Mouse (Mus musculus): ENCODE results near the gene Olfml1. TPM values are rescaled to one million over a fixed set of nuclear protein-coding genes. Genes with fewer than 3 reads are reported as not detected.

Olfml1 gene
- polyA plus RNA-seq, 1 experiment from 2014 or later, result 6.5 TPM

- Histone ChIP-seq H3K36me3 (no peaks in the 10 kb centered on the region), H3K4me2 (no peak overlapping the region), H3K4me3 (no peak overlapping the region), H3K4me1 (replicated peaks) (no peaks in the 10 kb centered on the region), H3K9ac (no peak overlapping the region), H3K9me3 (replicated peaks) (no peaks in the 10 kb centered on the region), H3K27me3 (replicated peaks) (no peaks in the 10 kb centered on the region), H3K27ac (ENCODE audit: poor library complexity, severe bottlenecking) (no peak overlapping the region)
- WGBS, result 52% methylated on average over 1 of the region's 1 CpGs
- ATAC-seq (ENCODE audit: insufficient number of reproducible peaks, low FRiP score), result no peak
Measured at GRCm38 (mm10) chr7:107553461-107553860, 13.8 kb upstream of the Olfml1 start.

GRCm38 (mm10) chr7:107555906-107556305, 11.3 kb upstream of the Olfml1 start:
- Histone ChIP-seq H3K4me2 (no peak overlapping the region), H3K27me3 (replicated peaks) (no peaks in the 10 kb centered on the region), H3K9me3 (replicated peaks) (no peaks in the 10 kb centered on the region), H3K9ac (no peak overlapping the region), H3K4me1 (replicated peaks) (no peaks in the 10 kb centered on the region), H3K36me3 (no peaks in the 10 kb centered on the region), H3K27ac (ENCODE audit: poor library complexity, severe bottlenecking) (no peak overlapping the region), H3K4me3 (no peak overlapping the region)
- no peak for ATAC-seq (ENCODE audit: insufficient number of reproducible peaks, low FRiP score)
- WGBS, result 75% methylated on average over 3 of the region's 3 CpGs

- no peaks in the 10 kb centered on the region for H3K27me3 ChIP-seq (replicated peaks)
- no peak overlapping the region for H3K27ac ChIP-seq (ENCODE audit: poor library complexity, severe bottlenecking)
- H3K4me2 ChIP-seq, result no peak overlapping the region
- H3K9ac ChIP-seq, result no peak overlapping the region
- ATAC-seq (ENCODE audit: insufficient number of reproducible peaks, low FRiP score), result no peak
- no peak overlapping the region for H3K4me3 ChIP-seq
- no peaks in the 10 kb centered on the region for H3K4me1 ChIP-seq (replicated peaks)
- WGBS, result 80% methylated on average over 2 of the region's 2 CpGs
- H3K36me3 ChIP-seq, result no peaks in the 10 kb centered on the region
- no peaks in the 10 kb centered on the region for H3K9me3 ChIP-seq (replicated peaks)
Measured at GRCm38 (mm10) chr7:107560675-107561074, 6.6 kb upstream of the Olfml1 start.

GRCm38 (mm10) chr7:107561584-107561983, 5.7 kb upstream of the Olfml1 start:
- ATAC-seq (ENCODE audit: insufficient number of reproducible peaks, low FRiP score), result no peak
- WGBS, result 61% methylated on average over 3 of the region's 3 CpGs

GRCm38 (mm10) chr7:107563727-107564126, 3.5 kb upstream of the Olfml1 start:
- H3K9ac ChIP-seq, result no peak overlapping the region
- no peaks in the 10 kb centered on the region for H3K9me3 ChIP-seq (replicated peaks)
- H3K27ac ChIP-seq (ENCODE audit: poor library complexity, severe bottlenecking), result no peak overlapping the region
- no peak overlapping the region for H3K4me3 ChIP-seq
- no peaks in the 10 kb centered on the region for H3K27me3 ChIP-seq (replicated peaks)
- no peak overlapping the region for H3K4me2 ChIP-seq
- no peaks in the 10 kb centered on the region for H3K36me3 ChIP-seq
- ATAC-seq (ENCODE audit: insufficient number of reproducible peaks, low FRiP score), result no peak
- H3K4me1 ChIP-seq (replicated peaks), result no peaks in the 10 kb centered on the region
- WGBS, result 48% methylated on average over 2 of the region's 2 CpGs

More at GRCm38 (mm10) chr7:107561584-107561983, 5.7 kb upstream of the Olfml1 start:
- no peak overlapping the region for H3K27ac ChIP-seq (ENCODE audit: poor library complexity, severe bottlenecking)
- no peak overlapping the region for H3K9ac ChIP-seq
- no peaks in the 10 kb centered on the region for H3K9me3 ChIP-seq (replicated peaks)
- no peak overlapping the region for H3K4me2 ChIP-seq
- H3K4me3 ChIP-seq, result no peak overlapping the region
- no peaks in the 10 kb centered on the region for H3K36me3 ChIP-seq
- H3K4me1 ChIP-seq (replicated peaks), result no peaks in the 10 kb centered on the region
- no peaks in the 10 kb centered on the region for H3K27me3 ChIP-seq (replicated peaks)

GRCm38 (mm10) chr7:107567674-107568073, 428 bp downstream of the Olfml1 start:
- Histone ChIP-seq H3K9me3 (replicated peaks) (no peaks in the 10 kb centered on the region), H3K4me2 (peak overlapping the region; percentile 39), H3K4me1 (replicated peaks) (no peaks in the 10 kb centered on the region), H3K9ac (no peak overlapping the region), H3K36me3 (peaks cover 8% of the 10 kb centered on the region), H3K27ac (ENCODE audit: poor library complexity, severe bottlenecking) (peak overlapping the region; percentile 44), H3K27me3 (replicated peaks) (no peaks in the 10 kb centered on the region), H3K4me3 (peak overlapping the region; percentile 19)
- ATAC-seq (ENCODE audit: insufficient number of reproducible peaks, low FRiP score), result no peak
- 55% methylated on average over 5 of the region's 5 CpGs for WGBS

GRCm38 (mm10) chr7:107568971-107569370, 1.7 kb downstream of the Olfml1 start:
- no peaks in the 10 kb centered on the region for H3K9me3 ChIP-seq (replicated peaks)
- H3K27ac ChIP-seq (ENCODE audit: poor library complexity, severe bottlenecking), result no peak overlapping the region
- peak overlapping the region; percentile 20; the same call in 1 of the 2 replicates for H3K4me3 ChIP-seq
- H3K4me1 ChIP-seq (replicated peaks), result no peaks in the 10 kb centered on the region
- peak overlapping the region; percentile 47 for H3K4me2 ChIP-seq
- H3K9ac ChIP-seq, result no peak overlapping the region
- H3K27me3 ChIP-seq (replicated peaks), result no peaks in the 10 kb centered on the region
- peaks cover 11% of the 10 kb centered on the region for H3K36me3 ChIP-seq
- WGBS, result 61% methylated on average over 4 of the region's 4 CpGs
- ATAC-seq (ENCODE audit: insufficient number of reproducible peaks, low FRiP score), result no peak

GRCm38 (mm10) chr7:107573856-107574255, 6.6 kb downstream of the Olfml1 start:
- H3K4me1 ChIP-seq (replicated peaks), result no peaks in the 10 kb centered on the region
- no peak overlapping the region for H3K4me3 ChIP-seq
- no peak overlapping the region for H3K27ac ChIP-seq (ENCODE audit: poor library complexity, severe bottlenecking)
- no peaks in the 10 kb centered on the region for H3K27me3 ChIP-seq (replicated peaks)
- WGBS, result 54% methylated on average over 2 of the region's 2 CpGs
- H3K9me3 ChIP-seq (replicated peaks), result no peaks in the 10 kb centered on the region
- H3K36me3 ChIP-seq, result peaks cover 11% of the 10 kb centered on the region
- H3K9ac ChIP-seq, result no peak overlapping the region
- H3K4me2 ChIP-seq, result no peak overlapping the region
- no peak for ATAC-seq (ENCODE audit: insufficient number of reproducible peaks, low FRiP score)

GRCm38 (mm10) chr7:107574276-107574675, 7.0 kb downstream of the Olfml1 start:
- WGBS, result 40% methylated on average over 3 of the region's 3 CpGs
- Histone ChIP-seq H3K27ac (ENCODE audit: poor library complexity, severe bottlenecking) (no peak overlapping the region), H3K9me3 (replicated peaks) (no peaks in the 10 kb centered on the region), H3K4me1 (replicated peaks) (no peaks in the 10 kb centered on the region), H3K9ac (no peak overlapping the region), H3K27me3 (replicated peaks) (no peaks in the 10 kb centered on the region), H3K36me3 (peaks cover 11% of the 10 kb centered on the region), H3K4me2 (no peak overlapping the region), H3K4me3 (no peak overlapping the region)
- ATAC-seq (ENCODE audit: insufficient number of reproducible peaks, low FRiP score), result no peak

- no peaks in the 10 kb centered on the region for H3K27me3 ChIP-seq (replicated peaks)
- no peak for ATAC-seq (ENCODE audit: insufficient number of reproducible peaks, low FRiP score)
- WGBS, result 20% methylated on average over 2 of the region's 2 CpGs
Measured at GRCm38 (mm10) chr7:107592641-107593040, 25.4 kb downstream of the Olfml1 start.

GRCm38 (mm10) chr7:107593904-107594303, 26.7 kb downstream of the Olfml1 start:
- Histone ChIP-seq H3K4me1 (replicated peaks) (peaks cover 19% of the 10 kb centered on the region), H3K36me3 (no peaks in the 10 kb centered on the region), H3K27ac (ENCODE audit: poor library complexity, severe bottlenecking) (no peak overlapping the region), H3K9ac (no peak overlapping the region), H3K4me2 (peak overlapping the region; percentile 98), H3K9me3 (replicated peaks) (no peaks in the 10 kb centered on the region), H3K4me3 (peak overlapping the region; percentile 59; the same call in 1 of the 2 replicates), H3K27me3 (replicated peaks) (no peaks in the 10 kb centered on the region)
- WGBS, result 26% methylated on average over 7 of the region's 7 CpGs
- ATAC-seq (ENCODE audit: insufficient number of reproducible peaks, low FRiP score), result no peak

More at GRCm38 (mm10) chr7:107592641-107593040, 25.4 kb downstream of the Olfml1 start:
- Histone ChIP-seq H3K36me3 (no peaks in the 10 kb centered on the region), H3K9ac (no peak overlapping the region), H3K27ac (ENCODE audit: poor library complexity, severe bottlenecking) (no peak overlapping the region), H3K4me1 (replicated peaks) (peaks cover 15% of the 10 kb centered on the region), H3K9me3 (replicated peaks) (no peaks in the 10 kb centered on the region), H3K4me3 (no peak overlapping the region), H3K4me2 (no peak overlapping the region)

- Histone ChIP-seq H3K36me3 (no peaks in the 10 kb centered on the region), H3K27ac (ENCODE audit: poor library complexity, severe bottlenecking) (no peak overlapping the region), H3K4me2 (peak overlapping the region; percentile 98), H3K27me3 (replicated peaks) (no peaks in the 10 kb centered on the region), H3K9ac (peak overlapping the region; percentile 70), H3K4me1 (replicated peaks) (peaks cover 19% of the 10 kb centered on the region), H3K4me3 (peak overlapping the region; percentile 59), H3K9me3 (replicated peaks) (no peaks in the 10 kb centered on the region)
- under 1% methylated on average over 16 of the region's 16 CpGs for WGBS
- peak; percentile 67 for ATAC-seq (ENCODE audit: insufficient number of reproducible peaks, low FRiP score)
Measured at GRCm38 (mm10) chr7:107594325-107594856, 27.1 kb downstream of the Olfml1 start.

Data from heart, embryonic 12.5 days (tissue).